Mouse (Mus musculus) hindbrain, embryonic 16.5 days (tissue): ENCODE measurements around the gene Rangrf. TPM values are rescaled to one million over a fixed set of nuclear protein-coding genes. Genes with fewer than 3 reads are reported as not detected.
"Not testable (repeated sequence)": the region's sequence is repeated elsewhere in the genome, so short reads cannot be mapped to it uniquely, and the experiment has no call there.

Source experiments
- ATAC-seq: fragments of 200-750 bp; cut with Nextera tagmentation; 2 replicates; pipeline ENCODE4 v1.8.0; 2017; ENCODE audit warnings: moderate TSS enrichment, moderate library complexity
- H3K27ac ChIP-seq: fragments of 300-500 bp; sonication (generic); 2 replicates; pipeline ENCODE4 v1.5.1; 2014; ENCODE audit warnings: low read depth, mild to moderate bottlenecking, control low read depth, low read length, moderate library complexity
- H3K27me3 ChIP-seq: fragments of 300-500 bp; sonication (generic); replicated peaks from 2 replicates; pipeline ENCODE4 v1.6.1; 2014; ENCODE audit warnings: low read length; ENCODE audit not compliant: control insufficient read depth, insufficient read depth
- H3K36me3 ChIP-seq: fragments of 300-500 bp; sonication (generic); 2 replicates; pipeline ENCODE4 v1.6.1; 2014; ENCODE audit warnings: mild to moderate bottlenecking, low read length, moderate library complexity, mixed read lengths; ENCODE audit not compliant: control insufficient read depth, insufficient read depth
- H3K4me1 ChIP-seq: fragments of 300-500 bp; sonication (generic); 2 replicates; pipeline ENCODE4 v1.6.1; 2014; ENCODE audit warnings: low read depth, low read length; ENCODE audit not compliant: control insufficient read depth, insufficient read depth
- H3K4me2 ChIP-seq: fragments of 300-500 bp; sonication (generic); 2 replicates; pipeline ENCODE4 v1.6.1; 2014; ENCODE audit warnings: mild to moderate bottlenecking, low read length, control low read depth, moderate library complexity
- H3K4me3 ChIP-seq: fragments of 300-500 bp; sonication (generic); 2 replicates; pipeline ENCODE4 v1.5.1; 2014; ENCODE audit warnings: mild to moderate bottlenecking, low read length, control low read depth, moderate library complexity
- H3K9ac ChIP-seq: fragments of 300-500 bp; sonication (generic); 2 replicates; pipeline ENCODE4 v1.6.1; 2014; ENCODE audit warnings: low read depth, mild to moderate bottlenecking, control low read depth, low read length, moderate library complexity
- H3K9me3 ChIP-seq: fragments of 300-500 bp; sonication (generic); 2 replicates; pipeline ENCODE4 v1.6.1; 2014; ENCODE audit warnings: mild to moderate bottlenecking, low read length, moderate library complexity; ENCODE audit not compliant: control insufficient read depth
- WGBS: fragments of 180-500 bp; shearing (Covaris S2); extraction: QIAGEN DNeasy Blood & Tissue Kit; methylation state at CpG from one replicate; pipeline ENCODE4 v1.1.7; 2014; 5-methylcytosine and 5-hydroxymethylcytosine counted together
- polyA plus RNA-seq: library from polyadenylated mRNA; unstranded; fragments of >200 nt; fragmentation: Nextera tagmentation; extraction: Ambion mirVana; gene quantifications from 2 replicates; pipeline ENCODE4 v1.2.1, GENCODE M21; 2015

The Rangrf gene
- polyA plus RNA-seq, result 30.0 and 36.9 TPM in 2 replicates

DNA sequence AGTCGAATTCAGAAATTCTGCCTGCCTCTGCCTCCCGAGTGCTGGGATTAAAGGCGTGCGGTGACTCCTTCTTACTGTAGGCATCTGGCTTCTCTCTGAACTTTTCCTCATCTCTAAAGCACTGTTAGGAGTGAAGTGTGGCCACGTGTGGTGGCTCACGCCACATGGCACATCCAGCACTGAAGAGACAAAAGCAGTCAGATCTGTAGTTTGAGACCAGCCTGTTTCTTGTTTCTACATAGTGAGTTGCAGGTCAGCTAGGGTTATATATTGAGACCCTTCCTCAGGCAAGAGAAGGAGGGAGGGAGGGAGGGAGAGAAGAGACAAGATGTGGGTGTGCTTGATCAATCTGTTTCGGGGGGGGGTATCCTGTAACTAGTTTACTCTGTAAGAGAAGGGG, at the start of gene Rangrf:
Gene Rangrf, minus strand, starts transcription at position 101 of the 400 bp plus-strand sequence.
- Histone ChIP-seq H3K9me3 (no peaks in the 10 kb centered on the region), H3K4me3 (peak within 1 kb of the TSS; percentile 46), H3K9ac (peak within 1 kb of the TSS; percentile 54; the same call in 1 of the 2 replicates), H3K36me3 (no peaks in the 10 kb centered on the region), H3K4me2 (peak within 1 kb of the TSS; percentile 73), H3K27me3 (no peaks in the 10 kb centered on the region), H3K4me1 (peaks cover 6% of the 10 kb centered on the region; the same call in 1 of the 2 replicates), H3K27ac (no peak within 1 kb of the TSS)
- WGBS, result 81% methylated on average over 7 of the region's 7 CpGs
- no peak for ATAC-seq

- H3K4me1 ChIP-seq, result peaks cover 8% of the 10 kb centered on the region
- ATAC-seq, result no peak
- H3K9ac ChIP-seq, result no peak overlapping the region
- H3K9me3 ChIP-seq, result no peaks in the 10 kb centered on the region
- no peak overlapping the region for H3K4me2 ChIP-seq
- H3K27me3 ChIP-seq, result no peaks in the 10 kb centered on the region
- no peak overlapping the region for H3K4me3 ChIP-seq
- no peak overlapping the region for H3K27ac ChIP-seq
- peaks cover 36% of the 10 kb centered on the region for H3K36me3 ChIP-seq
Observed at GRCm38 (mm10) chr11:69020691-69021090, 45.7 kb upstream of the Rangrf start.

- 66% methylated on average over 3 of the region's 3 CpGs for WGBS
- no peak for ATAC-seq
Observed at GRCm38 (mm10) chr11:69016755-69017154, 41.8 kb upstream of the Rangrf start.

DNA sequence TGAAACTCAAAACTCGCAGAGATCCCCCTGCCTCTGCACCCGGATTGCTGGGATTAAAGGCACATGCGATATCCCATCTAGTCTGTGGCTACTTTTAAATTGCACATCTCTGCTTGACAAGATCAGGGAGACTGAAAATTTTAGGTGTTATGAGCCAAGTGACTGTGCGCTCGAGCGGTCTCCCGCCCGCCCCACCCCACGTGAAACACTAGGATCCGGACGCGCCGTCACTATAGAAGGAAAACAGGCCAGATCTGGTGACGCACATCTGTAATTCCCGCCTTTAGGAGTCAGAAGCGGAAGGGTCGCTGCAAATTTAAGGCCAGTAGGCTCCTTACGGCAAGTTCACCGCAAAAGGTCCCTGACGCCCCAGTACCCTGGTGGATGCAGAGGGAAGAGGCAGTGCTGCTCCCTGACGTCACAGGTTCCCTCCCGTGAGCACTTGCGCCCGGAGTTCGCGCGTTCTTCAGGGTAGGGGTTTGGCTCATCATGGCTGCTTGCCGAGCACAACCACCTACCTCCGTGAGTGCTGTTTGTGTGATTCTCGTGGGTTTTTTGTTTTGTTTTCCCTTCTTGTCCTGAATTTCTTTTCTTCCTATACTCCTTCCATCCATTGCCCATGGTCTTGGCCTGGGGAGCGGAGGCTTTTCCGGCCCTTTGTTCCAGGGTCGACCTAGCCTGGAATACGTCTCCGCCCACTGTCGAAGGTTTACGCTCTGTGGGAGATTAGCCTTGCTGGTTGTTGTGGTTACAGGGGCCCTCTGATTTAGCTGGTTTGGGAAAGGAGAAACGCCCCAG, 40.9 kb upstream of the Rangrf start, which contains the start of gene Ctc1:
Gene Ctc1, plus strand, starts transcription at position 268 of the 798 bp plus-strand sequence.
- 3% methylated on average over 38 of the region's 38 CpGs for WGBS
- peak; percentile 95 for ATAC-seq
- no peaks in the 10 kb centered on the region for H3K27me3 ChIP-seq
- peak within 1 kb of the TSS; percentile 85 for H3K4me2 ChIP-seq
- 0 out of 2 replicates have a peak, but pooled peaks cover under 1% of the 10 kb centered on the region for H3K36me3 ChIP-seq
- peak within 1 kb of the TSS; percentile 83 for H3K9ac ChIP-seq
- H3K9me3 ChIP-seq, result no peaks in the 10 kb centered on the region
- H3K27ac ChIP-seq, result peak within 1 kb of the TSS; percentile 87
- peaks cover 13% of the 10 kb centered on the region for H3K4me1 ChIP-seq
- H3K4me3 ChIP-seq, result peak within 1 kb of the TSS; percentile 65

More at GRCm38 (mm10) chr11:69016755-69017154, 41.8 kb upstream of the Rangrf start:
- H3K4me3 ChIP-seq, result peak overlapping the region; percentile 65
- H3K4me2 ChIP-seq, result peak overlapping the region; percentile 85
- H3K9me3 ChIP-seq, result no peaks in the 10 kb centered on the region
- H3K36me3 ChIP-seq, result peaks cover 3% of the 10 kb centered on the region; the same call in 1 of the 2 replicates
- H3K4me1 ChIP-seq, result peaks cover 8% of the 10 kb centered on the region
- peak overlapping the region; percentile 83 for H3K9ac ChIP-seq
- peak overlapping the region; percentile 87 for H3K27ac ChIP-seq
- H3K27me3 ChIP-seq, result no peaks in the 10 kb centered on the region

DNA sequence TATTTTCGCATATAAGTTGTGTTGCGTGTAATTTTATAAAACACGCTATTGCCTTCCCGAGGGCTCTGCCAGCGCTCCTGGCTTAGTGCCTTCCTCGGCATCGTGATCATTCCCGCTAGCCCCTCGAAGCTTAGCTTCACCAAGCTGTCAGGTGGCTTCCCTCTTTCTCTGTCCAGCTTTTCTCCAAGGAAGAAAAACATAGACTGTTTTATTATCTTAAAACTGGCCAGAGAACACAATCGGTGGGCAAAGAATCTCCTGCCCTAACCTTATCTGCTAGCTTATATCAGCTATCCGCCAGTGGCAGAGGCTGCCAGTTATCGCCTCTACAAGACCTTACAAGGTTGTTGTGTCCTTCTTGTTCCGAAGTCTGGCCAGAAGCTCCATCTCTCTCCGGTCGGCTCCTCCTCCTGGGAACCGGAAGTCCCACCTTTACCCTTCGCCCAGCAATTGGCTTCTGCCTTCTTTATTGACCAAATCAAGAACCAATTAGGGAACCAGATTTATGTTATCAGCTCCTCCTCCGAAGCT, 37.2 kb upstream of the Rangrf start:
- WGBS, result 3% methylated on average over 18 of the region's 18 CpGs
- Histone ChIP-seq H3K27ac (peak overlapping the region; percentile 83), H3K9me3 (no peaks in the 10 kb centered on the region), H3K4me2 (peak overlapping the region; percentile 87), H3K4me3 (peak overlapping the region; percentile 43), H3K9ac (peak overlapping the region; percentile 64), H3K4me1 (peaks cover 19% of the 10 kb centered on the region), H3K36me3 (no peaks in the 10 kb centered on the region), H3K27me3 (no peaks in the 10 kb centered on the region)
- ATAC-seq, result peak; percentile 81

- Histone ChIP-seq H3K27ac (peak overlapping the region; percentile 59; the same call in 1 of the 2 replicates), H3K4me2 (peak overlapping the region; percentile 87), H3K4me1 (peaks cover 16% of the 10 kb centered on the region), H3K4me3 (peak overlapping the region; percentile 43)
- not testable (repeated sequence) for H3K9me3 ChIP-seq, H3K27me3 ChIP-seq, H3K36me3 ChIP-seq, ATAC-seq, H3K9ac ChIP-seq
- 72% methylated on average over 2 of the region's 2 CpGs for WGBS
Observed at GRCm38 (mm10) chr11:69011445-69011844, 36.5 kb upstream of the Rangrf start.

DNA sequence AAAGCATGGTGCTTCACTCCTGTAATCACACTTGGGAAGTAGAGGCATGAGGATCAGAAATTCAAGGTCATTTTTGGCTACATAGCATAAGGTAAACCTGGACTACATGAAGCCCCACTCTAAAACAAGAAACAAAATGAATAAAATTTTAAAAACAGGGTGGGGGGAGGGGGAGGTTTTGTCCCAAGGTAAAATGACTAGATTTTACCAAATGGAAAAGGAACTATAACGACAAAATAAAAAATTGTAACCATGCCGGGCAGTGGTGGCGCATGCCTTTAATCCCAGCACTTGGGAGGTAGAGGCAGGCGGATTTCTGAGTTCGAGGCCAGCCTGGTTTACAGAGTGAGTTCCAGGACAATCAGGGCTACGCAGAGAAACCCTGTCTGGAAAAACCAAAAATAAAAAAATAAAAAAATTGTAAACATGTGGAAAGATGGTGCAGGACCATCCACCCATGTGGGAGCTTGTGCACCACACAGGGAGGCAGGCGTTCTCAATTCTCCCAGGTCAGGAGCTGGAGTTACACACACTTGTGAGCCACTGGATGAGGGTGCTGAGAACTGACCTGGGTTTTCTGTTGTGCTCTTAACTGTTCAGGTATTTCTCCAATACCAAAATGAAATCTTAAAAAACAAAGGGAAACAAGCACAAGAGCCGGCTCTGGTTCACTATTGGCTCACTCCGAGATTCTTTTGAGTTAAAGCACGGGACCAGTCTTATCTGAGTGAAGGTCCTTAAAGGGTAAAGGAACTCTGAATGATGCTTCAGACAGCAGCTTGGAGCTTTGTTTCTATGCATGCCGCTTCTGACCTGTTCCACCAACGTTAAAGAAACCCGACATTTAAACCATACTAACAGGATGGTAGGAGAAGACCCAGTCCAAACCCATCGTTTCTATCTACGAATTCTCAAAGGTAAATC, 35.7 kb upstream of the Rangrf start:
- no peak for ATAC-seq
- no peaks in the 10 kb centered on the region for H3K36me3 ChIP-seq
- no peak overlapping the region for H3K27ac ChIP-seq
- H3K9me3 ChIP-seq, result no peaks in the 10 kb centered on the region
- H3K4me2 ChIP-seq, result peak overlapping the region; percentile 87; the same call in 1 of the 2 replicates
- H3K27me3 ChIP-seq, result no peaks in the 10 kb centered on the region
- 93% methylated on average over 15 of the region's 15 CpGs for WGBS
- no peak overlapping the region for H3K4me3 ChIP-seq
- peaks cover 15% of the 10 kb centered on the region for H3K4me1 ChIP-seq
- no peak overlapping the region for H3K9ac ChIP-seq

- Histone ChIP-seq H3K9ac (no peak overlapping the region), H3K4me1 (peaks cover 15% of the 10 kb centered on the region), H3K27me3 (no peaks in the 10 kb centered on the region), H3K4me3 (no peak overlapping the region), H3K36me3 (no peaks in the 10 kb centered on the region), H3K4me2 (no peak overlapping the region), H3K27ac (no peak overlapping the region), H3K9me3 (no peaks in the 10 kb centered on the region)
- 90% methylated on average over 1 of the region's 1 CpGs for WGBS
- ATAC-seq, result no peak
Observed at GRCm38 (mm10) chr11:69009508-69009907, 34.5 kb upstream of the Rangrf start.
